Mouse (Mus musculus): ENCODE measurements around the gene Slc16a9. TPM values are rescaled to one million over a fixed set of nuclear protein-coding genes. Genes with fewer than 3 reads are reported as not detected.
A peak's percentile ranks its signal among the peaks of the same experiment; 100 is the strongest.

Slc16a9 gene
- total RNA-seq, 2 experiments from 2014 or later = 1.6 to 2.5 TPM

- 0 out of 2 replicates have a peak, but pooled peaks have one; percentile 39 for ATAC-seq (replicated peaks; ENCODE audit: low FRiP score, poor library complexity, severe bottlenecking)
These were observed 51.8 kb downstream of the Slc16a9 start for GRCm38 (mm10) chr10:70296531-70297366.

- ATAC-seq (replicated peaks; ENCODE audit: low FRiP score, poor library complexity, severe bottlenecking) = no peak
These were observed 54.2 kb downstream of the Slc16a9 start for GRCm38 (mm10) chr10:70299118-70299517.

DNA sequence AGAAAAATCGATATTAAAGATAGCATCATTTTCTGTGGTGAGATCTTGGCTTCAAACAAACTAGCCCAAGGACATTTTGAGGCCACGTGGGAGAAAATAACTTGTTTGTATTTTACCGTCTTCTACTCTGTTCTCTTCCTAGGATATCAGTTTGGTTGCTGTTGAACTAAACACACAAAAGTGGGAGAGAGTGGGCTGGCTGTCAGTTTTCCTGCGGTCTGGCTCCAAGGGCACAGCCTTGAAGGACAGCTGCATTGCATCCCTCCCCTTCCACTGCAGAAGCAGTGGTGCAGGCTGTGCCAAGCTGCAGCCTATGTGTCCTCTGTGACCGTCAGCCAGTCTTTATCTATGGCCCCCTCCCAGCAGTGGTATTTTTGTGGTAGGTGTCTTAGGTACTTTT is 54.8 kb downstream of the Slc16a9 start:
- ATAC-seq (replicated peaks; ENCODE audit: low FRiP score, poor library complexity, severe bottlenecking) = no peak

DNA sequence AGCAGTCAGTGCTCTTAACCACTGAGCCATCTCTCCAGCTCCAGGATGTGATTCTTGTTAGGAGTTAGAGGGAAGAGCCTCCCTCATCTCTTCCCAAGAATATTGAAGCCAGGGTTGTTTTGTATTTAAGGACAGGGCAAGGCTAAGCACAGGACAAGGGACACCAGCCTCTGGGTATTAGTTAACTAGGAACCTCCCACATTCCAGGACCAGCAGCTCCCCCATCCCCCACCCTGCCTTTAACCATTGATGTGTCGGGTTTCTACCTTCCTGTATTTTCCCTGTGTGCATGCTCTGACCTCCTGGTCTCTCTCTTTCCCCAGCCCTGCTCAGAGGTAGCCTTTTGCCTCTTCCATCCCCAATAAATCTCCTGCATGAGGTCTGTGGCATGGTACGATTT is 56.3 kb downstream of the Slc16a9 start:
- ATAC-seq (replicated peaks; ENCODE audit: low FRiP score, poor library complexity, severe bottlenecking) = no peak

- no peak for ATAC-seq (replicated peaks; ENCODE audit: low FRiP score, poor library complexity, severe bottlenecking)
These were observed 58.3 kb downstream of the Slc16a9 start for GRCm38 (mm10) chr10:70303203-70303602.

DNA sequence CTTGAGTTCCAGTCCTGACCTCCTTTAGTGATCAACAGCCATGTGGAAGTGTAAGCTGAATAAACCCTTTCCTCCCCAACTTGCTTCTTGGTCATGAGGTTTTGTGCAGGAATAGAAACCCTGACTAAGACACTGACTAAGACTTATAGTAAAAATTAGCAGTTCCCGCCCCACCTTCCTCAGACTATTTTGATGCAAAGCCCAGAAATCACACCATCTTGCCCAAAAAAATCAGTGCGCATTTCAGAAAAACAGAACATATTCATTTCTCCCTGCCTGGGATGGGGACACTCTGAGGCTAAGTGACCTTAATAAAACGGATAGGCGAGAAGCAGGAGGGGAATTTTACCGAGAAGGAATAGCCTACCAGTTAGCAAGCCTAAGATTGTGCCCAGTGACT is 60.8 kb downstream of the Slc16a9 start:
- no peak for ATAC-seq (replicated peaks; ENCODE audit: low FRiP score, poor library complexity, severe bottlenecking)

DNA sequence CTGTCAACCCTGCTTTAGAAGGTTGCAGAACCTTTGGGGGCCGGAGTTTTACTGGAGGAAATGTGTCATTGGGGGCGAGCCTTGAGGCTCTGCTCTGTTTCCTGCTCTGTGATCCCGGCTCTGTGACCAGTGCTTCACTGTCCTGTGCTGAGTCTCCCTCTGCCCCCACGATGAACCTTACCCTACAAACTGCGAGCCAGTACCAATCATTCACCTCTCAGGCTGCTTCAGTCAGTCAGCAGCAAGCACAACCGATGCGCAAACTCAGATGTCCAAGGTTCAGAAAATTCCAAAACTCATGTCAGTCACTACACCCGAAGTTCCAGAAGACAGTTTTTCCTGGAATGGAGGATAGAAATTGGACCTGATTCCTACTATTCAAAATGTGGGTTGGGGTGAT is 64.5 kb downstream of the Slc16a9 start:
- no peak for ATAC-seq (replicated peaks; ENCODE audit: low FRiP score, poor library complexity, severe bottlenecking)

DNA sequence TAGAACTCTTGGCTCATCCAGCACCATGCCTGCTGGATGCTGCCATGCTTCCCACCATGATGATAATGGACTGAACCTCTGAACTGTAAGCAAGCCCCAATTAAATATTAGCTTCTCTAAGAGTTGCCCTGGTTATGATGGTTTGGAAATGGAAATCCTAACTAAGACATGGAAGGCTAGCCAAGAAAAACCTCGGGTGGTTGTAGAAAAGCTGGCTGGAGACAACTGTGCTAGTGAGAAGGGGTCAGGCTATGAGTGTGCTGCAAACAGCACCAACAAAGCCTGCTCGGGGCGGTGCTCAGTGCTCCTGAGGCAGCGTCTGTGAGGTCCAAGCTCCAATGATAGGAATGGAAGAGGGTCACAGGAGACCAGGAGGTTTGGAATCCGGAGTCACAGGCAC is 65.7 kb downstream of the Slc16a9 start:
- no peak for ATAC-seq (replicated peaks; ENCODE audit: low FRiP score, poor library complexity, severe bottlenecking)

GRCm38 (mm10) chr10:70315895-70316294 is 71.0 kb downstream of the Slc16a9 start:
- ATAC-seq (replicated peaks; ENCODE audit: low FRiP score, poor library complexity, severe bottlenecking) = no peak

DNA sequence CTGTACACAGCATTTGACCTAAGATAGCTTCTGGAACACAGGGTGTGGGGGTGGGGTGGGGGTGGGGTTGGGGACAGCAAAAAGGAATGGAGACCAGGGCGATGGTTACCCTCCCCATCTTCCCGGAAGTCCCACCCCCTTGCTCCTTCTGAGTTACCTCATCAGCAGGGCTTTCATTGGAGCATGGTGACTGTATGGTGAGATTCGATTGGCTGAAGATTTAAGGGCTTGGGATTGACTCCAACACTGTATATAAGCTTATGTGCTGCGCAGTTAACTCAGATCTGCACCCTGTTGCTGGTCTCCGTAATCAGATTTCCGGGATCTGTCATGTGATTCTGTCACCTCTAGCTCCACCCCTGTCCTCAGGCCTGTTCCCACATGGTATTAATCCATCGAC is 72.0 kb downstream of the Slc16a9 start:
- ATAC-seq (replicated peaks; ENCODE audit: low FRiP score, poor library complexity, severe bottlenecking) = no peak

- no peak for ATAC-seq (replicated peaks; ENCODE audit: low FRiP score, poor library complexity, severe bottlenecking)
These were observed 72.6 kb downstream of the Slc16a9 start for GRCm38 (mm10) chr10:70317394-70317965.

DNA sequence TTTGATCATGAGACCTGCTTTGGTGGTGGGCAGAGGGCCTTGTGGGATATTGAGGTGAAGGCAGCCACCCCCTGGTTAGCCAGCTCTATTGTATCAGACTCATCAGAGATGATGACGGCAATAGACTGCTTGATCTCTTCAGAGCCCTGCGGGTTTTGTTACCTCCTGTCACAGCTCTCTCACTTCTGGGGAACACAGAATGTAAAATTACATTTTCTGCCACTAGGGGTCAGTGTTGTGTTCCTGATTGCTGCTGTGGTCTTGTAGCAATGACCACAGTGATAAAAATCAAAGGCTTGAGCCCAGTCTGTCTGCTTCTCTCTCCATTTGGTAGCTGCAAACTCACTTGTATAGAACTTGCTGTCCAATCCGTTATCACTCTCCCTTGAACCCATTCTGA is 73.7 kb downstream of the Slc16a9 start:
- ATAC-seq (replicated peaks; ENCODE audit: low FRiP score, poor library complexity, severe bottlenecking) = no peak

DNA sequence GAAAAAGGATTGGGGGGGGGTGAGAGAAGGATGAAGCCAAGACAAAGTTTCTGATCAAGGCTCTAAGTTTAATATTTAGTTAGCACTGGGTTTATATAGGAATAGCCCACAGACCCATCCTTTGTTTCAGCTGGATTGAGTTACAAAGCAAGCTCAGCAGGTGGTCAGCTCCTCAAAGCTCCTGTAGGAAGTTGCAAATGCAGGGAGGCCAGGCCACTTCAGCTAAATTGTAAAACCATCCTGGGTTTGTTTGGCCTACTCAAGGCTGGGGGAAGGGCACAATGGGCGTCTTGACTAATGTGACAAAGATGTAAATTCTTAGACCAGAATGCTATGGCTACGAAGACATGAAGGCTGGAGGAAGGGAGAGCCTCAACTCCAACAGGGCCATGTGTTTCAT is 80.6 kb downstream of the Slc16a9 start:
- no peak for ATAC-seq (replicated peaks; ENCODE audit: low FRiP score, poor library complexity, severe bottlenecking)

GRCm38 (mm10) chr10:70327331-70327730 is 82.4 kb downstream of the Slc16a9 start:
- no peak for ATAC-seq (replicated peaks; ENCODE audit: low FRiP score, poor library complexity, severe bottlenecking)

DNA sequence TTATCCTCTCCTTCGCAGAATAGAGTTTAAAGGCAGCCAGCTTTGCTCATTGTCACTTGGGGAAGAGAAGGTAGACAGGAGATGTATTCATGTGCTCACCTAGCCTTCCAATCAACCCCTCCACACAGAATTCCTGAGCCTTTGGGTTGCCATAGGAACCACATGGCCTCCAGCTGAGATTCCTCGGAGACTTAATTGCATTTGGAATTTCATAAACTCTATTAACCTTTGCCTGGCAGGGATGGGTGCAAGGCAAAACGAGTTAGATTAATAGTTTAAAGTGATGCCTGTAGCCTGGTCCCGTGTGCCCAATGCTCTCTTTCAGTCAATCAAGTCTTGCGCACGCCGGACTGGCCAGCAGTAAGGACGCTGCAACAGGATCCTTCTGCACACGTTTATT is 83.2 kb downstream of the Slc16a9 start:
- no peak for ATAC-seq (replicated peaks; ENCODE audit: low FRiP score, poor library complexity, severe bottlenecking)

Other genes starting within 250 kb of the Slc16a9 start
- 16.5 and 19.6 TPM in 2 replicates for gene Ccdc6, start 148.0 kb upstream of the Slc16a9 start, total RNA-seq (2015; ENCODE audit: low replicate concordance)
- gene Ccdc6, start 148.0 kb upstream of the Slc16a9 start, total RNA-seq (2017; ENCODE audit: low replicate concordance) = 18.6 and 35.5 TPM in 2 replicates
- gene Mrln, start 40.4 kb upstream of the Slc16a9 start, total RNA-seq (2015; ENCODE audit: low replicate concordance) = not detected in 2 replicates
- gene Mrln, start 40.4 kb upstream of the Slc16a9 start, total RNA-seq (2017; ENCODE audit: low replicate concordance) = not detected in 2 replicates
- not detected in 2 replicates for gene Fam13c, start 195.4 kb downstream of the Slc16a9 start, total RNA-seq (2015; ENCODE audit: low replicate concordance)
- not detected in 2 replicates for gene Fam13c, start 195.4 kb downstream of the Slc16a9 start, total RNA-seq (2017; ENCODE audit: low replicate concordance)